ENCODE assay signal across 8 mouse cellular contexts in genomic region chr7:44854356-44855031, GRCm38 (mm10). TPM values are rescaled to one million over a fixed set of nuclear protein-coding genes. Genes with fewer than 3 reads are reported as not detected.
DNase-seq lines count a peak whose midpoint lies in the region; ATAC-seq and TF ChIP-seq lines count a peak whose summit lies in the region.

No protein-coding gene starts in this region.

- peak overlapping the region; percentile 28 for H3K27ac ChIP-seq in ES-Bruce4 (ENCODE audit: insufficient read depth, low read length)
- peak overlapping the region; percentile 86 for H3K27ac ChIP-seq in forebrain, embryonic 11.5 days (ENCODE audit: low read depth, low read length)
- peak overlapping the region; percentile 98 for H3K27ac ChIP-seq in lung, postnatal 0 days (ENCODE audit: low read length)
- H3K27ac ChIP-seq in olfactory bulb, adult 2 months (ENCODE audit: insufficient read depth, low read depth, low read length): peak overlapping the region; percentile 87

- WGBS in forebrain, embryonic 11.5 days: 3% methylated on average over 45 of the region's 45 CpGs
- WGBS in lung, postnatal 0 days: under 1% methylated on average over 45 of the region's 45 CpGs
- 6% methylated on average over 45 of the region's 45 CpGs for WGBS in olfactory bulb, adult 2 months

- TF ChIP-seq POLR2A in ES-Bruce4 (IDR thresholded peaks at IDR 0.05; ENCODE audit: insufficient read depth, low read length): no peak
- TF ChIP-seq POLR2A in olfactory bulb, adult 2 months (IDR thresholded peaks at IDR 0.05; ENCODE audit: insufficient read depth, low read depth, low read length): peak; percentile 48; the same call in 1 of the 2 replicates

- peak; percentile 14; the same call in 1 of the 2 replicates for ATAC-seq in forebrain, embryonic 11.5 days (replicated peaks; ENCODE audit: low FRiP score)
- ATAC-seq in lung, postnatal 0 days: peak; percentile 71

- intact Hi-C loops in heart, postnatal 14 days (cut with DNase I): no loop called here

- peak overlapping the region; percentile 35 for H3K9ac ChIP-seq in ES-Bruce4 (ENCODE audit: low read depth, poor library complexity, severe bottlenecking)
- peak overlapping the region; percentile 70 for H3K9ac ChIP-seq in forebrain, embryonic 11.5 days (ENCODE audit: low read length)
- peak overlapping the region; percentile 70 for H3K9ac ChIP-seq in lung, postnatal 0 days (replicated peaks; ENCODE audit: low read depth)

- H3K4me2 ChIP-seq in forebrain, embryonic 11.5 days (ENCODE audit: low read depth, low read length, severe bottlenecking): peak overlapping the region; percentile 94
- H3K4me2 ChIP-seq in lung, postnatal 0 days (replicated peaks; ENCODE audit: low read depth, low read length): peak overlapping the region; percentile 96

- no peaks in the 10 kb centered on the region for H3K36me3 ChIP-seq in ES-Bruce4 (ENCODE audit: control insufficient read depth, insufficient read depth, low read length, poor library complexity, severe bottlenecking)
- no peaks in the 10 kb centered on the region for H3K36me3 ChIP-seq in forebrain, embryonic 11.5 days (ENCODE audit: control insufficient read depth, insufficient read depth, low read length)
- no peaks in the 10 kb centered on the region for H3K36me3 ChIP-seq in lung, postnatal 0 days (ENCODE audit: insufficient read depth, low read length)

- peak overlapping the region; percentile 77 for H3K4me3 ChIP-seq in ES-Bruce4 (ENCODE audit: low read depth, low read length)
- H3K4me3 ChIP-seq in forebrain, embryonic 11.5 days (ENCODE audit: low read depth, low read length): peak overlapping the region; percentile 44
- peak overlapping the region; percentile 55 for H3K4me3 ChIP-seq in lung, postnatal 0 days (ENCODE audit: low read depth, low read length)
- H3K4me3 ChIP-seq in olfactory bulb, adult 2 months (ENCODE audit: insufficient read depth, low read depth, low read length): peak overlapping the region; percentile 60

- TF ChIP-seq CTCF in ES-Bruce4 (IDR thresholded peaks at IDR 0.05; ENCODE audit: low read depth, low read length): no peak
- TF ChIP-seq CTCF in lung, postnatal 0 days (IDR thresholded peaks at IDR 0.05): no peak
- no peak for TF ChIP-seq CTCF in olfactory bulb, adult 2 months (IDR thresholded peaks at IDR 0.05; ENCODE audit: insufficient read depth, low read depth, low read length)

- no peaks in the 10 kb centered on the region for H3K27me3 ChIP-seq in ES-Bruce4 (ENCODE audit: control insufficient read depth, insufficient read depth, low read length, poor library complexity, severe bottlenecking)
- H3K27me3 ChIP-seq in forebrain, embryonic 11.5 days (ENCODE audit: control insufficient read depth, insufficient read depth, low read length): no peaks in the 10 kb centered on the region
- no peaks in the 10 kb centered on the region for H3K27me3 ChIP-seq in lung, postnatal 0 days (replicated peaks; ENCODE audit: insufficient read depth, low read length)

- no peaks in the 10 kb centered on the region for H3K4me1 ChIP-seq in ES-Bruce4 (ENCODE audit: control insufficient read depth, insufficient read depth, low read length)
- H3K4me1 ChIP-seq in forebrain, embryonic 11.5 days (replicated peaks; ENCODE audit: control insufficient read depth, insufficient read depth, low read length): peaks cover 28% of the 10 kb centered on the region
- peaks cover 22% of the 10 kb centered on the region for H3K4me1 ChIP-seq in lung, postnatal 0 days (ENCODE audit: insufficient read depth, low read depth, low read length)
- peaks cover 43% of the 10 kb centered on the region for H3K4me1 ChIP-seq in olfactory bulb, adult 2 months (ENCODE audit: control insufficient read depth, insufficient read depth, low read length)

- H3K9me3 ChIP-seq in ES-Bruce4 (replicated peaks; ENCODE audit: control insufficient read depth, insufficient read depth, low read length, poor library complexity, severe bottlenecking): no peaks in the 10 kb centered on the region
- H3K9me3 ChIP-seq in forebrain, embryonic 11.5 days (ENCODE audit: control insufficient read depth, low read length): no peaks in the 10 kb centered on the region
- H3K9me3 ChIP-seq in lung, postnatal 0 days (ENCODE audit: low read length): no peaks in the 10 kb centered on the region

- no peak for TF ChIP-seq EP300 in ES-Bruce4 (IDR thresholded peaks at IDR 0.05; ENCODE audit: insufficient read depth, low read depth, low read length)
- no peak; the same call in 1 of the 2 replicates for TF ChIP-seq EP300 in lung, postnatal 0 days (IDR thresholded peaks at IDR 0.05)

- peak; percentile 83 for DNase-seq in c-Kit-positive CD71-positive TER-119-positive erythroid progenitor cells, embryonic 14.5 days (ENCODE audit: low spot score)
- peak; percentile 86 for DNase-seq in forebrain, embryonic 11.5 days (ENCODE audit: low spot score)
- peak; percentile 86 to 87 for DNase-seq in heart, postnatal 14 days
- peak; percentile 89 to 94 for DNase-seq in kidney, postnatal 4 days
- peak; percentile 94 for DNase-seq in lung, postnatal 0 days (ENCODE audit: low spot score)
- DNase-seq in thymus, adult 18-20 months: peak; percentile 70 to 77

RNA-seq across cellular contexts. Expression of gene Pnkp, which starts 2.4 kb away (rescaled TPM):
- polyA plus RNA-seq in ES-Bruce4 (2011; ENCODE audit: insufficient read depth, insufficient read length, low read depth, missing spikeins): 22.3 and 30.3 TPM in 2 replicates
- polyA plus RNA-seq in forebrain, embryonic 11.5 days (2014; fragmentation: Nextera tagmentation; extraction: Ambion mirVana): 31.6 and 32.1 TPM in 2 replicates
- 10 to 100 TPM; 17.6 to 18.8 TPM for total RNA-seq in heart, postnatal 14 days (2021)
- polyA plus RNA-seq in lung, postnatal 0 days (2015; fragmentation: Nextera tagmentation; extraction: Ambion mirVana): 39.7 and 41.3 TPM in 2 replicates
- polyA plus RNA-seq in olfactory bulb, adult 2 months (2012; ENCODE audit: insufficient read depth, insufficient read length, low replicate concordance, missing spikeins): not detected in 2 replicates

RNA-seq across cellular contexts. Expression of gene Tbc1d17, which starts 5.6 kb away (rescaled TPM):
- 33.9 and 46.7 TPM in 2 replicates for polyA plus RNA-seq in ES-Bruce4 (2011; ENCODE audit: insufficient read depth, insufficient read length, low read depth, missing spikeins)
- 67.6 and 69.9 TPM in 2 replicates for polyA plus RNA-seq in forebrain, embryonic 11.5 days (2014; fragmentation: Nextera tagmentation; extraction: Ambion mirVana)
- total RNA-seq in heart, postnatal 14 days (2021): 10 to 100 TPM; 41.0 to 42.8 TPM
- polyA plus RNA-seq in lung, postnatal 0 days (2015; fragmentation: Nextera tagmentation; extraction: Ambion mirVana): 73.2 and 84.0 TPM in 2 replicates
- polyA plus RNA-seq in olfactory bulb, adult 2 months (2012; ENCODE audit: insufficient read depth, insufficient read length, low replicate concordance, missing spikeins): not detected in 2 replicates

RNA-seq across cellular contexts. Expression of gene Akt1s1, which starts 5.7 kb away (rescaled TPM):
- 38.1 and 38.3 TPM in 2 replicates for polyA plus RNA-seq in ES-Bruce4 (2011; ENCODE audit: insufficient read depth, insufficient read length, low read depth, missing spikeins)
- polyA plus RNA-seq in forebrain, embryonic 11.5 days (2014; fragmentation: Nextera tagmentation; extraction: Ambion mirVana): 79.9 and 83.0 TPM in 2 replicates
- 10 to 100 TPM; 61.1 to 63.3 TPM for total RNA-seq in heart, postnatal 14 days (2021)
- polyA plus RNA-seq in lung, postnatal 0 days (2015; fragmentation: Nextera tagmentation; extraction: Ambion mirVana): 84.0 and 89.4 TPM in 2 replicates
- not detected in 2 replicates for polyA plus RNA-seq in olfactory bulb, adult 2 months (2012; ENCODE audit: insufficient read depth, insufficient read length, low replicate concordance, missing spikeins)

RNA-seq across cellular contexts. Expression of gene Ptov1, which starts 15.1 kb away (rescaled TPM):
- polyA plus RNA-seq in ES-Bruce4 (2011; ENCODE audit: insufficient read depth, insufficient read length, low read depth, missing spikeins): 153 and 160 TPM in 2 replicates
- polyA plus RNA-seq in forebrain, embryonic 11.5 days (2014; fragmentation: Nextera tagmentation; extraction: Ambion mirVana): 454 and 526 TPM in 2 replicates
- total RNA-seq in heart, postnatal 14 days (2021): 100 to 1,000 TPM; 149 to 160 TPM
- polyA plus RNA-seq in lung, postnatal 0 days (2015; fragmentation: Nextera tagmentation; extraction: Ambion mirVana): 276 and 288 TPM in 2 replicates
- not detected in 2 replicates for polyA plus RNA-seq in olfactory bulb, adult 2 months (2012; ENCODE audit: insufficient read depth, insufficient read length, low replicate concordance, missing spikeins)

RNA-seq across cellular contexts. Expression of gene Med25, which starts 38.0 kb away (rescaled TPM):
- polyA plus RNA-seq in ES-Bruce4 (2011; ENCODE audit: insufficient read depth, insufficient read length, low read depth, missing spikeins): 54.0 and 65.6 TPM in 2 replicates
- 135 and 139 TPM in 2 replicates for polyA plus RNA-seq in forebrain, embryonic 11.5 days (2014; fragmentation: Nextera tagmentation; extraction: Ambion mirVana)
- total RNA-seq in heart, postnatal 14 days (2021): 10 to 100 TPM; 60.3 to 68.6 TPM
- 54.2 and 62.5 TPM in 2 replicates for polyA plus RNA-seq in lung, postnatal 0 days (2015; fragmentation: Nextera tagmentation; extraction: Ambion mirVana)
- not detected in 2 replicates for polyA plus RNA-seq in olfactory bulb, adult 2 months (2012; ENCODE audit: insufficient read depth, insufficient read length, low replicate concordance, missing spikeins)

Comparison
In these comparisons a context has a peak if more than half of its experiments do, and no peak if none do; other contexts are left out.
1. Peak in every context shown above with its lines: DNase-seq, ATAC-seq, H3K4me3 ChIP-seq and H3K27ac ChIP-seq.
2. H3K27ac ChIP-seq: peak in every context shown above with its lines; median percentile 98 in lung, postnatal 0 days; 87 in olfactory bulb, adult 2 months; 86 in forebrain, embryonic 11.5 days; 28 in ES-Bruce4.